Mouse (Mus musculus) midbrain, embryonic 15.5 days (tissue): ENCODE measurements at regions not wholly inside any gene's neighbourhood (a gene's known extent, or its start where the extent isn't known, plus 50 kb on each side); places are given as distances from the start of the nearest gene placed in this dataset.

Source experiments
- ATAC-seq: fragments of 200-750 bp; cut with Nextera tagmentation; replicated peaks from 2 replicates; pipeline ENCODE4 v1.8.0; 2017; ENCODE audit warnings: moderate TSS enrichment
- H3K27ac ChIP-seq: fragments of 300-500 bp; sonication (generic); 2 replicates; pipeline ENCODE4 v1.5.1; 2015; ENCODE audit warnings: mild to moderate bottlenecking, inconsistent platforms
- H3K27me3 ChIP-seq: fragments of 300-500 bp; sonication (generic); replicated peaks from 2 replicates; pipeline ENCODE4 v1.6.1; 2015; ENCODE audit warnings: inconsistent platforms
- H3K36me3 ChIP-seq: fragments of 300-500 bp; sonication (generic); replicated peaks from 2 replicates; pipeline ENCODE4 v1.6.1; 2015; ENCODE audit warnings: inconsistent platforms
- H3K4me1 ChIP-seq: fragments of 300-500 bp; sonication (generic); 2 replicates; pipeline ENCODE4 v1.6.1; 2015; ENCODE audit warnings: inconsistent platforms
- H3K4me2 ChIP-seq: fragments of 300-500 bp; sonication (generic); 2 replicates; pipeline ENCODE4 v1.6.1; 2015; ENCODE audit warnings: inconsistent platforms, mild to moderate bottlenecking, moderate library complexity
- H3K4me3 ChIP-seq: fragments of 300-500 bp; sonication (generic); 2 replicates; pipeline ENCODE4 v1.5.1; 2015; ENCODE audit warnings: mild to moderate bottlenecking, inconsistent platforms
- H3K9ac ChIP-seq: fragments of 300-500 bp; sonication (generic); 2 replicates; pipeline ENCODE4 v1.6.1; 2015; ENCODE audit warnings: mild to moderate bottlenecking, inconsistent platforms
- H3K9me3 ChIP-seq: fragments of 300-500 bp; sonication (generic); 2 replicates; pipeline ENCODE4 v1.6.1; 2016; ENCODE audit warnings: inconsistent platforms
- WGBS: fragments of 180-500 bp; shearing (Covaris S2); methylation state at CpG from one replicate; pipeline ENCODE4 v1.1.7; 2015; ENCODE audit warnings: mixed read lengths; 5-methylcytosine and 5-hydroxymethylcytosine counted together

DNA sequence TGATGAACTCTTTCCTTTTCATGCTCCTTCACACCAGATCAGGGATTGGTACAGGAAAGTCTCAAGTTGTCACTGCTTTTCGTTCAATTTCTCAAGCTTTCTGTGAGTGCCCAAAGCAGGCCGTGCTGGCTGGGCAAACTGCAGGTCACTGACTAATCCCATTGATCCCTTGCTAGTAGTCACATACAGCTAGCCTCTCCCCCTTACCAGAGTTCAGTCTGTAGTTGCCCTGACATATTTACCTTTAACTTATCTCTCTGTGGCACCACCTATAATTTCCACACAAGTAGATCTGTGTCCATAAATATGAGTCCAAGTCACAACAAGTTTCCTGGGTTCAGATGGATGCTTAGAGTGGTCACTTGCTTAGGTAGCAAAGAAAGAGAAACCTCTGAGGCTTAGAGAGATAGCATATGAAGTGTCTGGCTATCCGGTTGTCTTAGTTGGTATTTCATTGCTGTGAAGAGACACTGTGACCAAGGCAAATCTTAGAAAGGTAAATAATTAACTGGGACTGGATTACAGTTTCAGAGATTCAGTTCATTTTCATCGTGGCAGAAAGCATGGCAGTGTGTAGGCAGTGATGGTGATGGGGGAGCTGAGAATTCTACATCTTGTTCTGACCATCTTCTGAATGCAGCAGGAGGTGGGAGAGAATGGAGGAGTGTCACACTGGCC lies 362.8 kb upstream of the Pcsk5 start:
- H3K27ac ChIP-seq, result no peak overlapping the region
- no peaks in the 10 kb centered on the region for H3K36me3 ChIP-seq
- peaks cover 3% of the 10 kb centered on the region; the same call in 1 of the 2 replicates for H3K9me3 ChIP-seq
- no peaks in the 10 kb centered on the region for H3K27me3 ChIP-seq
- H3K4me3 ChIP-seq, result no peak overlapping the region
- H3K4me2 ChIP-seq, result no peak overlapping the region
- WGBS, result 60% methylated on average over 4 of the region's 4 CpGs
- no peak overlapping the region for H3K9ac ChIP-seq
- no peaks in the 10 kb centered on the region for H3K4me1 ChIP-seq
- no peak for ATAC-seq

GRCm38 (mm10) chr19:18189102-18189742 lies 351.8 kb upstream of the Pcsk5 start:
- H3K9me3 ChIP-seq, result no peaks in the 10 kb centered on the region
- no peak overlapping the region for H3K4me3 ChIP-seq
- 48% methylated on average over 4 of the region's 4 CpGs for WGBS
- no peak for ATAC-seq
- H3K27ac ChIP-seq, result no peak overlapping the region
- H3K36me3 ChIP-seq, result no peaks in the 10 kb centered on the region
- 0 out of 2 replicates have a peak, but pooled peaks cover 3% of the 10 kb centered on the region for H3K4me1 ChIP-seq
- no peak overlapping the region for H3K9ac ChIP-seq
- H3K27me3 ChIP-seq, result no peaks in the 10 kb centered on the region
- H3K4me2 ChIP-seq, result no peak overlapping the region

GRCm38 (mm10) chr19:18188122-18188866 lies 350.9 kb upstream of the Pcsk5 start:
- Histone ChIP-seq H3K27ac (no peak overlapping the region), H3K36me3 (no peaks in the 10 kb centered on the region), H3K4me2 (no peak overlapping the region), H3K4me3 (no peak overlapping the region), H3K9me3 (no peaks in the 10 kb centered on the region), H3K9ac (no peak overlapping the region), H3K27me3 (no peaks in the 10 kb centered on the region), H3K4me1 (0 out of 2 replicates have a peak, but pooled peaks cover 3% of the 10 kb centered on the region)
- WGBS, result 63% methylated on average over 9 of the region's 9 CpGs
- no peak for ATAC-seq

DNA sequence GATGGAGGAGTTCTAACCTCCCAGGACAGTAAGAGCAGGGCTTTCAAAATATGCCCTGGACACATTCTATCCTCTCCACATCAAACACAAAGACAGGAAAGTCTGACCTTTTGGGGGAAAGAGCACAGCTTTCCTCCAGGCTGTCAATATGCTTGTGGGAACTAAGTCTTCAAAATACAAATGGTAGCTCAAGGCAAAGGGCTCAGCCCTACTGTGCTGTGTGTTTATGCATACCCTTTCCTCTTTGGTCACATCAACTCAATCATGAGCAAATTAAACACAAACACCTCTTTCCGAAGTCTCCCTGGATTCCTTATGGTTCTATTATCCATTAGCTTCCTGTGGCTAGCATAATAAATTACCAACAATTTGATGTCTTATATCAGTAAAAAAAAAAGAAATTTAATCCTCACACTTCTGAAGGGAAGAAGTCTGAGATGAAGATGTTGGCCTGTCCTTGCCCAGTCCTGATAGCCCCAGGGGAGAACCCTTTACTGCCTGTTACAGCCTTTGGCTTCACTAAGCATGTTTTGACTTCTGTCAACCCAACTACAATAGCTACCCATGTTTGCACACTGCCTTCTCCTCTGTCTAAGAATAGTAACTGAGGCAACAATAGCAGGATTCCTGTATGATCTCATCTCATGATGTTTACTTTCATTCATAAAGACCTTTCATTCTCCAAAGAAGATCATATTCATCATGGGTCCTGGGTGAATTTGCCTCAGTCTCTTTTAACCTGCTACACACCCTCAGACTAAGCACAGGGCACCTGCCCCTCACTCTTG lies 348.5 kb upstream of the Pcsk5 start:
- Histone ChIP-seq H3K9ac (no peak overlapping the region), H3K9me3 (no peaks in the 10 kb centered on the region), H3K27ac (no peak overlapping the region), H3K4me2 (no peak overlapping the region), H3K4me3 (no peak overlapping the region), H3K4me1 (0 out of 2 replicates have a peak, but pooled peaks cover 3% of the 10 kb centered on the region), H3K27me3 (no peaks in the 10 kb centered on the region), H3K36me3 (no peaks in the 10 kb centered on the region)
- 77% methylated on average over 1 of the region's 1 CpGs for WGBS
- ATAC-seq, result no peak

GRCm38 (mm10) chr19:18185211-18185610 lies 347.8 kb upstream of the Pcsk5 start:
- H3K36me3 ChIP-seq, result no peaks in the 10 kb centered on the region
- H3K4me3 ChIP-seq, result no peak overlapping the region
- H3K27me3 ChIP-seq, result no peaks in the 10 kb centered on the region
- WGBS, result 81% methylated on average over 2 of the region's 2 CpGs
- H3K9ac ChIP-seq, result no peak overlapping the region
- no peaks in the 10 kb centered on the region for H3K9me3 ChIP-seq
- ATAC-seq, result no peak
- H3K27ac ChIP-seq, result no peak overlapping the region
- H3K4me1 ChIP-seq, result 0 out of 2 replicates have a peak, but pooled peaks cover 3% of the 10 kb centered on the region
- H3K4me2 ChIP-seq, result no peak overlapping the region

- H3K4me1 ChIP-seq, result no peaks in the 10 kb centered on the region
- 74% methylated on average over 3 of the region's 3 CpGs for WGBS
- H3K27me3 ChIP-seq, result no peaks in the 10 kb centered on the region
- no peak overlapping the region for H3K4me2 ChIP-seq
- H3K36me3 ChIP-seq, result no peaks in the 10 kb centered on the region
- H3K4me3 ChIP-seq, result no peak overlapping the region
- H3K9ac ChIP-seq, result no peak overlapping the region
- H3K9me3 ChIP-seq, result no peaks in the 10 kb centered on the region
- ATAC-seq, result no peak
- no peak overlapping the region for H3K27ac ChIP-seq
Observed at GRCm38 (mm10) chr19:18176200-18176599, 338.8 kb upstream of the Pcsk5 start.

GRCm38 (mm10) chr19:18146494-18146893 lies 309.1 kb upstream of the Pcsk5 start:
- no peaks in the 10 kb centered on the region for H3K4me1 ChIP-seq
- H3K36me3 ChIP-seq, result no peaks in the 10 kb centered on the region
- WGBS, result 96% methylated on average over 3 of the region's 3 CpGs
- H3K4me2 ChIP-seq, result no peak overlapping the region
- H3K9ac ChIP-seq, result no peak overlapping the region
- H3K27me3 ChIP-seq, result no peaks in the 10 kb centered on the region
- ATAC-seq, result no peak
- no peaks in the 10 kb centered on the region for H3K9me3 ChIP-seq
- no peak overlapping the region for H3K4me3 ChIP-seq
- H3K27ac ChIP-seq, result no peak overlapping the region

DNA sequence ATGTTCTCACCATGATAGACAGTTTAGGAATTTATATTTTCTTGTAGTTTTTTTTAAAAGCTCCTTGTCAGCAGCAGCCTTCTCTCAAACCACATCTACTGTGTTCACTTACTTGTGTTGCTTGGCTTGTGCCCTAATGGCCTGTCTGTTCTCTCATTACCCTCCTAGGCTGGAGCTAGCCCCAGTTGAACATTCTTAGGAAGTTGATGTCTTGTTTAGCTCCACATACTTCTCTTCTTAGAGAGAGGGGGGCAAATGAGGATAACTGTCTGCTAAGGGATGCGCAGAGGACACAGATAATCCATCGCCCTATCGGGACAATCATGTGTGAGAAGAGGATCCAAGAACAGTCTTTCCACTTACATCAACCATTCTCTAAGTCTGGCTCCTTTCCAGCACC lies 293.5 kb upstream of the Pcsk5 start:
- H3K27ac ChIP-seq, result no peak overlapping the region
- no peaks in the 10 kb centered on the region for H3K36me3 ChIP-seq
- no peak overlapping the region for H3K4me3 ChIP-seq
- H3K27me3 ChIP-seq, result no peaks in the 10 kb centered on the region
- ATAC-seq, result no peak
- WGBS, result 94% methylated on average over 3 of the region's 3 CpGs
- no peak overlapping the region for H3K9ac ChIP-seq
- H3K4me1 ChIP-seq, result no peaks in the 10 kb centered on the region
- H3K4me2 ChIP-seq, result no peak overlapping the region
- no peaks in the 10 kb centered on the region for H3K9me3 ChIP-seq

- Histone ChIP-seq H3K4me1 (no peaks in the 10 kb centered on the region), H3K27me3 (no peaks in the 10 kb centered on the region), H3K9me3 (no peaks in the 10 kb centered on the region), H3K27ac (no peak overlapping the region), H3K36me3 (no peaks in the 10 kb centered on the region), H3K9ac (no peak overlapping the region), H3K4me2 (no peak overlapping the region), H3K4me3 (no peak overlapping the region)
- no peak for ATAC-seq
- 90% methylated on average over 2 of the region's 2 CpGs for WGBS
Observed at GRCm38 (mm10) chr19:18128786-18129185, 291.4 kb upstream of the Pcsk5 start.

GRCm38 (mm10) chr19:18106236-18106635 lies 268.8 kb upstream of the Pcsk5 start:
- 92% methylated on average over 6 of the region's 6 CpGs for WGBS
- H3K9me3 ChIP-seq, result no peaks in the 10 kb centered on the region
- H3K27ac ChIP-seq, result no peak overlapping the region
- no peak overlapping the region for H3K9ac ChIP-seq
- H3K4me2 ChIP-seq, result no peak overlapping the region
- H3K4me3 ChIP-seq, result no peak overlapping the region
- peaks cover 8% of the 10 kb centered on the region; the same call in 1 of the 2 replicates for H3K4me1 ChIP-seq
- H3K27me3 ChIP-seq, result no peaks in the 10 kb centered on the region
- no peaks in the 10 kb centered on the region for H3K36me3 ChIP-seq
- ATAC-seq, result no peak

DNA sequence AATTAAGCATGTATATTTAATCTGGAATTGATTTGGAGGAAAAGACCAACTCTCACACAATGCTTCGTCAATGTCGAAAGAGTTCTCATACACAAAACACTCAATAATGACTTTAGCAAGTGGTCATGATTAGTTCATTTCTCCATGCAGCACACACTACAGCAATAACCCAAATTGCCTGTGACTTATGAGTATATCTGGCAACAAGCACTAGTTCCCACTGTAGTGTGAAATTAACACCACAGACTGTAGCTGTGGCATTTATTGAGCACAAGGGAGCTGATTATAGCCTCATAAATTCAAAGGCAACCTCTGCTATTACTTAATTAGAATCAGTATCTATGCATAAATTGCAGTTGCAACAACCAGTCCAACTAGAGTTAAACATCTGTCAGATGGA lies 267.2 kb upstream of the Pcsk5 start:
- Histone ChIP-seq H3K27ac (no peak overlapping the region), H3K4me3 (no peak overlapping the region), H3K9me3 (no peaks in the 10 kb centered on the region), H3K27me3 (no peaks in the 10 kb centered on the region), H3K4me2 (no peak overlapping the region), H3K36me3 (no peaks in the 10 kb centered on the region), H3K9ac (no peak overlapping the region), H3K4me1 (peaks cover 8% of the 10 kb centered on the region; the same call in 1 of the 2 replicates)
- no peak for ATAC-seq
- 90% methylated on average over 2 of the region's 2 CpGs for WGBS
